Mouse (Mus musculus): ENCODE data around the gene AC140267.1. TPM values are rescaled to one million over a fixed set of nuclear protein-coding genes. Genes with fewer than 3 reads are reported as not detected.

Gene AC140267.1
- polyA plus RNA-seq, 1 experiment from 2014 or later: not detected

- H3K36me3 ChIP-seq (replicated peaks): peaks cover 51% of the 10 kb centered on the region
Observed at GRCm38 (mm10) chr15:80257602-80258239, 22.1 kb downstream of the AC140267.1 start.

GRCm38 (mm10) chr15:80258240-80259170 is 22.9 kb downstream of the AC140267.1 start:
- H3K4me3 ChIP-seq (replicated peaks): no peak overlapping the region
- no peaks in the 10 kb centered on the region for H3K27me3 ChIP-seq
- H3K27ac ChIP-seq: peak overlapping the region; percentile 98
- peak overlapping the region; percentile 93 for H3K4me2 ChIP-seq
- ATAC-seq (ENCODE audit: low FRiP score): no peak
- peaks cover 43% of the 10 kb centered on the region for H3K4me1 ChIP-seq
- 66% methylated on average over 11 of the region's 11 CpGs for WGBS
- no peaks in the 10 kb centered on the region for H3K9me3 ChIP-seq
- H3K9ac ChIP-seq: 0 out of 2 replicates have a peak overlapping the region, but pooled peaks have one; percentile 21
- H3K36me3 ChIP-seq (replicated peaks): peaks cover 51% of the 10 kb centered on the region

More at GRCm38 (mm10) chr15:80257602-80258239, 22.1 kb downstream of the AC140267.1 start:
- H3K4me1 ChIP-seq: peaks cover 36% of the 10 kb centered on the region
- peak overlapping the region; percentile 98 for H3K27ac ChIP-seq
- no peaks in the 10 kb centered on the region for H3K9me3 ChIP-seq
- peak overlapping the region; percentile 93 for H3K4me2 ChIP-seq
- H3K27me3 ChIP-seq: no peaks in the 10 kb centered on the region
- 0 out of 2 replicates have a peak overlapping the region, but pooled peaks have one; percentile 21 for H3K9ac ChIP-seq
- H3K4me3 ChIP-seq (replicated peaks): 0 out of 2 replicates have a peak overlapping the region, but pooled peaks have one; percentile 100
- no peak for ATAC-seq (ENCODE audit: low FRiP score)
- 30% methylated on average over 4 of the region's 4 CpGs for WGBS

DNA sequence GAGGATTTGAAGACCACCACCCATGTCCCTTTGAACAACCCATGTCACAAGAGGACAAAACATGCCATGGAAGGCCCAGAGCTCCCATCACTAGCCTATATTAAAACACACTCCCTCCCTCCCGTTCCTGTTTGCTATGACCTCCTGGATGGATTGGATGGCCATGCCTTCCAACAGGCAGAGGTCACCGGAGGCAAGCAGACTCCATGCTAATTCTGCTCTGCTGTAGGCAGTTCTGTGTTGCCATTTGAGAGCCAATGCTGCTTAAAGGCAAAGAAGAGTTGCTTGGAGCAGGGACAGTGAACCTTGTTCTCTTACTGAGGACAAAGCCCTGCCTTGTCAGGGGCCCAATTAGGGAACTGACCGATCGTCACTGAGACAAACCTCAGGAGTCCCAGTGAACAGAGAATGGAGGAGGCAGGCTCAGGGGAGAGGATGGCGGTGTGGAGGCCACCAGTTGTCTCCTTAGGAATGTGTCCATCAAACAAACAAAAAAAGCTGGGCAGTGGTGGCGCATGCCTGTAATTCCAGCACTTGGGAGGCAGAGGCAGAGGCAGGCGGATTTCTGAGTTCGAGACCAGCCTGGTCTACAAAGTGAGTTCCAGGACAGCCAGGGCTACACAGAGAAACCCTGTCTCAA is 23.9 kb downstream of the AC140267.1 start:
- Histone ChIP-seq H3K9ac (no peak overlapping the region), H3K4me1 (peaks cover 37% of the 10 kb centered on the region)

DNA sequence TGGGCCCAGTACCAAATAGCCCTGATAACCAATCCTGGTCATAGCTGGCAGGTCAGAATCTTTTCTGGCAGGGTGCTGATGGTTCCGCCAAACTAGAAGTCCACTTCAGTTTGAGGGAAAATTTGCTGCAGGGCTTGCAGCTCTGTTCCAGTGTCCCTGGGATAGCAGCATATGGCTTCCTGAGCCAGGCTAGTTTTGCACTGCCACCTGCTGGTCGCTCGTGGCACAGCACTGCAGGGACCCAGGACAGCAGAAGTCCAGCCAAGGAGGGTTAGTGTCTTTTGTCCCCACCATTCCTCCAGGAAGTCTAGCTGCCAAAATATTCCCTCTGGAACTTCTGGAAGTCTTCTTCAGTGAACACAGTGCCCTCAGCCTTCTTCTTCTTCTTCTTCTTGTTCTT is 25.0 kb downstream of the AC140267.1 start:
- H3K9me3 ChIP-seq: no peaks in the 10 kb centered on the region
- no peak overlapping the region for H3K4me2 ChIP-seq
- H3K27me3 ChIP-seq: no peaks in the 10 kb centered on the region
- 18% methylated on average over 3 of the region's 3 CpGs for WGBS
- no peak for ATAC-seq (ENCODE audit: low FRiP score)
- no peak overlapping the region for H3K9ac ChIP-seq
- peaks cover 38% of the 10 kb centered on the region for H3K4me1 ChIP-seq
- H3K36me3 ChIP-seq (replicated peaks): peaks cover 51% of the 10 kb centered on the region
- no peak overlapping the region for H3K4me3 ChIP-seq (replicated peaks)
- no peak overlapping the region for H3K27ac ChIP-seq

More for the DNA sequence above, 23.9 kb downstream of the AC140267.1 start:
- WGBS: 63% methylated on average over 8 of the region's 8 CpGs
- Histone ChIP-seq H3K9me3 (no peaks in the 10 kb centered on the region), H3K4me2 (no peak overlapping the region), H3K27ac (0 out of 2 replicates have a peak overlapping the region, but pooled peaks have one; percentile 98), H3K36me3 (replicated peaks) (peaks cover 51% of the 10 kb centered on the region), H3K4me3 (replicated peaks) (no peak overlapping the region), H3K27me3 (no peaks in the 10 kb centered on the region)
- no peak for ATAC-seq (ENCODE audit: low FRiP score)

DNA sequence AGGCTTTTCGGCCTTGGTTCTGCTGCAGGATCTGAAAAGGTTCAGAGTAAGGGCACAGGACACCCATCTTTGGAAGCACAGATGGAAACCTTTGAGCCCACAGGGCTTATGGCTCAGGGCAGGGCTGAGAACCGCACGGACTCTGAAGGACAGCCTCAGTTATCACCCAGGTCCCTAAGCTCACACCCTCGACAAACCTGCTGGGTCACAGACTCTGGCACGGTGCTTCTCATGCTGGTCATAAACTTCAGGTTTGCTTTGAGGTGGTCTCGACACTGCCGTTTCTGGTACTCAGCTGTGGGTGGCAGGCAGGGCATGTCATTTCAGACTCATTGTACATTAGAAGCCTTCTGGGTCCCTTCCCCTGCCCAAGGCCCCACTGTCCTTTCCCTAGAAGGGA is 25.5 kb downstream of the AC140267.1 start:
- peaks cover 51% of the 10 kb centered on the region for H3K36me3 ChIP-seq (replicated peaks)
- no peak overlapping the region for H3K27ac ChIP-seq
- 86% methylated on average over 7 of the region's 7 CpGs for WGBS
- H3K9ac ChIP-seq: no peak overlapping the region
- no peak overlapping the region for H3K4me3 ChIP-seq (replicated peaks)
- H3K4me1 ChIP-seq: peaks cover 38% of the 10 kb centered on the region
- H3K4me2 ChIP-seq: no peak overlapping the region
- ATAC-seq (ENCODE audit: low FRiP score): no peak
- no peaks in the 10 kb centered on the region for H3K9me3 ChIP-seq
- H3K27me3 ChIP-seq: no peaks in the 10 kb centered on the region

- peaks cover 18% of the 10 kb centered on the region for H3K4me1 ChIP-seq
- peaks cover 24% of the 10 kb centered on the region for H3K36me3 ChIP-seq (replicated peaks)
- WGBS: 2% methylated on average over 64 of the region's 66 CpGs
- H3K4me3 ChIP-seq (replicated peaks): peak within 1 kb of the TSS; percentile 94
- peak within 1 kb of the TSS; percentile 80 for H3K9ac ChIP-seq
- H3K9me3 ChIP-seq: no peaks in the 10 kb centered on the region
- ATAC-seq (ENCODE audit: low FRiP score): peak; percentile 90
- H3K4me2 ChIP-seq: peak within 1 kb of the TSS; percentile 68
- H3K27ac ChIP-seq: peak within 1 kb of the TSS; percentile 69
- 0 out of 2 replicates have a peak, but pooled peaks cover 4% of the 10 kb centered on the region for H3K27me3 ChIP-seq
Observed at GRCm38 (mm10) chr15:80263610-80264575, 28.3 kb downstream of the AC140267.1 start, which contains the start of gene Rps19bp1. TSS of gene Rps19bp1 (minus strand) at chr15:80264315.

GRCm38 (mm10) chr15:80266281-80266680 is 30.6 kb downstream of the AC140267.1 start:
- no peak overlapping the region for H3K4me2 ChIP-seq
- no peak overlapping the region for H3K9ac ChIP-seq
- H3K4me3 ChIP-seq (replicated peaks): no peak overlapping the region
- H3K27ac ChIP-seq: no peak overlapping the region
- H3K27me3 ChIP-seq: peaks cover 7% of the 10 kb centered on the region; the same call in 1 of the 2 replicates
- peaks cover 18% of the 10 kb centered on the region for H3K4me1 ChIP-seq
- 0 out of 2 replicates have a peak, but pooled peaks have one; percentile 36 for ATAC-seq (ENCODE audit: low FRiP score)
- peaks cover 12% of the 10 kb centered on the region; the same call in 1 of the 2 replicates for H3K9me3 ChIP-seq
- H3K36me3 ChIP-seq (replicated peaks): 0 out of 2 replicates have a peak, but pooled peaks cover 3% of the 10 kb centered on the region
- WGBS: 0% methylated on average over 2 of the region's 2 CpGs

GRCm38 (mm10) chr15:80271858-80272396 is 36.3 kb downstream of the AC140267.1 start:
- no peak overlapping the region for H3K4me3 ChIP-seq (replicated peaks)
- no peak overlapping the region for H3K9ac ChIP-seq
- 52% methylated on average over 3 of the region's 3 CpGs for WGBS
- H3K4me1 ChIP-seq: peaks cover 6% of the 10 kb centered on the region
- ATAC-seq (ENCODE audit: low FRiP score): peak; percentile 55; the same call in 1 of the 2 replicates
- H3K36me3 ChIP-seq (replicated peaks): no peaks in the 10 kb centered on the region
- no peak overlapping the region for H3K27ac ChIP-seq
- H3K9me3 ChIP-seq: peaks cover 12% of the 10 kb centered on the region; the same call in 1 of the 2 replicates
- H3K27me3 ChIP-seq: peaks cover 24% of the 10 kb centered on the region; the same call in 1 of the 2 replicates
- H3K4me2 ChIP-seq: no peak overlapping the region

DNA sequence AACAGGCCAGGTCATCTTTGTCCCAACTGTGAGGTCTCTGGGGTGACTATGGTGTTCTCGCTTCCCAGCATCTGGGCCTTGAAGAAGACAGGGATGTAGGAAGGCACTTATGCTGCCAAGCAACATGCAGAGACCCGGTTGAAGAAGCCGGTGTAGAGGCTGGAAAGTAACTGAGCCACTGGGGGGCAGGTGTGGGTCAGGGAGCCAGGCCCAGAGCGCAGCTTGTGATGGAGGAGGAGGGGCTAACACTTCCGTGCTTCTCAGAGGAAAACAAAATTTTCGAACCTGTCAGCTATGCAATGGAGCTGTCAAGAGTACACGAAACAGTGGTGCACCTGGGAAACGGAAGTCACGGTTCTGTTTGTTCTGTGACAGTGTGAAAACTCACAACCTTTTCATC is 41.5 kb downstream of the AC140267.1 start:
- H3K36me3 ChIP-seq (replicated peaks): no peaks in the 10 kb centered on the region
- H3K27me3 ChIP-seq: peaks cover 44% of the 10 kb centered on the region
- 45% methylated on average over 9 of the region's 9 CpGs for WGBS
- H3K4me1 ChIP-seq: peaks cover 15% of the 10 kb centered on the region
- H3K27ac ChIP-seq: no peak overlapping the region
- H3K9me3 ChIP-seq: no peaks in the 10 kb centered on the region
- no peak overlapping the region for H3K4me3 ChIP-seq (replicated peaks)
- H3K9ac ChIP-seq: no peak overlapping the region
- ATAC-seq (ENCODE audit: low FRiP score): no peak
- no peak overlapping the region for H3K4me2 ChIP-seq

GRCm38 (mm10) chr15:80277625-80278024 is 42.0 kb downstream of the AC140267.1 start:
- no peaks in the 10 kb centered on the region for H3K9me3 ChIP-seq
- H3K9ac ChIP-seq: no peak overlapping the region
- 2% methylated on average over 6 of the region's 6 CpGs for WGBS
- no peak overlapping the region for H3K4me3 ChIP-seq (replicated peaks)
- no peaks in the 10 kb centered on the region for H3K36me3 ChIP-seq (replicated peaks)
- no peak overlapping the region for H3K27ac ChIP-seq
- H3K27me3 ChIP-seq: peaks cover 49% of the 10 kb centered on the region
- H3K4me1 ChIP-seq: peaks cover 13% of the 10 kb centered on the region
- no peak for ATAC-seq (ENCODE audit: low FRiP score)
- H3K4me2 ChIP-seq: no peak overlapping the region
